Mouse (Mus musculus): ENCODE data around the gene 2900092C05Rik.

2900092C05Rik gene

GRCm38 (mm10) chr7:12512217-12512616 lies at the start of gene 2900092C05Rik:
2900092C05Rik (plus strand) TSS chr7:12512517.
- no peak for DNase-seq (ENCODE audit: low spot score in 2 of 2)

- peak; percentile 69 to 89 for DNase-seq (ENCODE audit: low spot score in 2 of 2)
Measured at GRCm38 (mm10) chr7:12478158-12479008, 33.9 kb upstream of the 2900092C05Rik start, which contains the start of gene Zfp606. Zfp606 (plus strand) TSS chr7:12478293.

- no peak for DNase-seq (ENCODE audit: low spot score in 2 of 2)
Measured at GRCm38 (mm10) chr7:12479009-12479346, 33.3 kb upstream of the 2900092C05Rik start.

GRCm38 (mm10) chr7:12479525-12479924 lies 32.8 kb upstream of the 2900092C05Rik start:
- DNase-seq (ENCODE audit: low spot score in 2 of 2) = no peak

- no peak for DNase-seq (ENCODE audit: low spot score in 2 of 2)
Measured at GRCm38 (mm10) chr7:12483771-12484170, 28.5 kb upstream of the 2900092C05Rik start.

GRCm38 (mm10) chr7:12485956-12486355 lies 26.4 kb upstream of the 2900092C05Rik start:
- no peak for DNase-seq (ENCODE audit: low spot score in 2 of 2)

- peak in 1 of 2 experiments; percentile 5 for DNase-seq (ENCODE audit: low spot score in 2 of 2)
Measured at GRCm38 (mm10) chr7:12486691-12487090, 25.6 kb upstream of the 2900092C05Rik start.

- no peak for DNase-seq (ENCODE audit: low spot score in 2 of 2)
Measured at GRCm38 (mm10) chr7:12510913-12511312, 1.4 kb upstream of the 2900092C05Rik start.
